Mouse (Mus musculus): ENCODE data around the gene Heca. TPM values are rescaled to one million over a fixed set of nuclear protein-coding genes. Genes with fewer than 3 reads are reported as not detected.

The Heca gene
- polyA plus RNA-seq, 1 experiment = 29.0 TPM

DNA sequence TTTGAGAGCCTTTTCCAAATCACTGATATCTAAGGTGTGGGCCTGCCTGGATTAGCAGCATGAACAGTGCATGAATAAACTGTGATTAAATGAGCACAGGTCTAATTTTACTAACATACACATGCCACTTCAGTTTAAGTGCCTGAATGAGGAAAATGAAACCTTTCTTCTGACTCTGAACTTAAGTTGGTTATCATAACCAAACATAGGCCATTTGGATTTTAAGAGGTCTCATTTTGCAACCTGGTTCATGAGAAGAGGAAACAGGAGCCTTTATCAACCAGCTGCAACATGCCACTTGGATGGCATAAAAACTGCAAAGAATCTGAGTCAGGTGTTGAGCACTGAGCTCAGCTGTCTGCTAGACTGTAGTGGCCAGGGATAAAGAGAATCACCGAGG, 16.7 kb downstream of the Heca start:
- Histone ChIP-seq H3K4me1 (ENCODE audit: control insufficient read depth, insufficient read depth, low read length) (no peaks in the 10 kb centered on the region), H3K9me3 (replicated peaks; ENCODE audit: control insufficient read depth, insufficient read depth, low read length, poor library complexity, severe bottlenecking) (no peaks in the 10 kb centered on the region), H3K27ac (ENCODE audit: insufficient read depth, low read length) (no peak overlapping the region), H3K9ac (ENCODE audit: low read depth, poor library complexity, severe bottlenecking) (no peak overlapping the region), H3K36me3 (ENCODE audit: control insufficient read depth, insufficient read depth, low read length, poor library complexity, severe bottlenecking) (no peaks in the 10 kb centered on the region), H3K4me3 (ENCODE audit: low read depth, low read length) (no peak overlapping the region), H3K27me3 (ENCODE audit: control insufficient read depth, insufficient read depth, low read length, poor library complexity, severe bottlenecking) (no peaks in the 10 kb centered on the region)
- TF ChIP-seq EP300 (IDR thresholded peaks at IDR 0.05; ENCODE audit: insufficient read depth, low read depth, low read length) (no peak), CTCF (IDR thresholded peaks at IDR 0.05; ENCODE audit: low read depth, low read length) (no peak), POLR2A (IDR thresholded peaks at IDR 0.05; ENCODE audit: insufficient read depth, low read length) (no peak)

GRCm38 (mm10) chr10:17930445-17931083, 17.3 kb downstream of the Heca start:
- no peak overlapping the region for H3K27ac ChIP-seq (ENCODE audit: insufficient read depth, low read length)
- no peaks in the 10 kb centered on the region for H3K4me1 ChIP-seq (ENCODE audit: control insufficient read depth, insufficient read depth, low read length)
- no peak overlapping the region for H3K4me3 ChIP-seq (ENCODE audit: low read depth, low read length)
- TF ChIP-seq POLR2A (IDR thresholded peaks at IDR 0.05; ENCODE audit: insufficient read depth, low read length) (no peak), CTCF (IDR thresholded peaks at IDR 0.05; ENCODE audit: low read depth, low read length) (no peak), EP300 (IDR thresholded peaks at IDR 0.05; ENCODE audit: insufficient read depth, low read depth, low read length) (no peak)
- no peaks in the 10 kb centered on the region for H3K9me3 ChIP-seq (replicated peaks; ENCODE audit: control insufficient read depth, insufficient read depth, low read length, poor library complexity, severe bottlenecking)
- no peaks in the 10 kb centered on the region for H3K36me3 ChIP-seq (ENCODE audit: control insufficient read depth, insufficient read depth, low read length, poor library complexity, severe bottlenecking)
- H3K9ac ChIP-seq (ENCODE audit: low read depth, poor library complexity, severe bottlenecking) = no peak overlapping the region
- H3K27me3 ChIP-seq (ENCODE audit: control insufficient read depth, insufficient read depth, low read length, poor library complexity, severe bottlenecking) = no peaks in the 10 kb centered on the region

DNA sequence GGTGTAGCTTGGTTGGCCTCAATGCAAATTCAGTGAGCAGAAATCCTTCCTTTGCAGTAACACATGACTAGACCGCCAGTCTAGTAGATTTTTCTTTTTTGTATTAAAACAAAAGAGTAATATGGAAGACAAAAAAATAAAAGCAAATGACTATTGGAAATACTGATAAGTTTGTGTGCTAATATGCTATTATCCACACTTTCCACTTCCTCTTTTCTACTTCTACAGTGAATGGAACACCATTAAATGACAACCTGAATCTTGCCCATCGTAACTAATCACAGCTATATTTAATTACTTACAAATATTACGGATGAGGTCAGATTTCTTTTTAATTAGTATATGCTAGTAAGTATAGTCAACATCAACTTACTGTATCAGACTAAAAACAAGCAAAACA, 22.7 kb downstream of the Heca start:
- H3K27me3 ChIP-seq (ENCODE audit: control insufficient read depth, insufficient read depth, low read length, poor library complexity, severe bottlenecking) = no peaks in the 10 kb centered on the region
- H3K4me3 ChIP-seq (ENCODE audit: low read depth, low read length) = no peak overlapping the region
- H3K9me3 ChIP-seq (replicated peaks; ENCODE audit: control insufficient read depth, insufficient read depth, low read length, poor library complexity, severe bottlenecking) = no peaks in the 10 kb centered on the region
- H3K36me3 ChIP-seq (ENCODE audit: control insufficient read depth, insufficient read depth, low read length, poor library complexity, severe bottlenecking) = no peaks in the 10 kb centered on the region
- no peak overlapping the region for H3K27ac ChIP-seq (ENCODE audit: insufficient read depth, low read length)
- TF ChIP-seq CTCF (IDR thresholded peaks at IDR 0.05; ENCODE audit: low read depth, low read length) (no peak), EP300 (IDR thresholded peaks at IDR 0.05; ENCODE audit: insufficient read depth, low read depth, low read length) (no peak), POLR2A (IDR thresholded peaks at IDR 0.05; ENCODE audit: insufficient read depth, low read length) (no peak)
- no peaks in the 10 kb centered on the region for H3K4me1 ChIP-seq (ENCODE audit: control insufficient read depth, insufficient read depth, low read length)
- H3K9ac ChIP-seq (ENCODE audit: low read depth, poor library complexity, severe bottlenecking) = no peak overlapping the region

DNA sequence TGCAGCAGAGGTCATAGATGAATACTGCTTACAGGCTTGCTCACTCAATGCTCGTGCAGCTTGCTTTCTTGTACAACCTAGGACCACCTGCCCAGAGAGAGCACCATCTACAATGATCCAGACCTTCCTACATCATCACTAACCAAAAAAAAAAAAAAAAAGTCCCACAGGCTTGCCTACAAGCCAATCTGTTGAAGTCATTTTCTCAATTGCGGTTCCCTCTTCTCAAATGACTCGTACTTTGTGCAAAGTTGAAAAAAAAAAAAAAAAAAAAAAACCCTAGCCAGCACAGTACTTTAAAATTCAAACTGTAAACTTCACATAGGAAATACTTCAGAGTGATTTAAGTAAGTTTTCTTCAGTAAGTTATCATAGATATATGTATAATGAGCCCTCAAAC, 23.7 kb downstream of the Heca start:
- no peaks in the 10 kb centered on the region for H3K4me1 ChIP-seq (ENCODE audit: control insufficient read depth, insufficient read depth, low read length)
- H3K9ac ChIP-seq (ENCODE audit: low read depth, poor library complexity, severe bottlenecking) = no peak overlapping the region
- no peaks in the 10 kb centered on the region for H3K36me3 ChIP-seq (ENCODE audit: control insufficient read depth, insufficient read depth, low read length, poor library complexity, severe bottlenecking)
- H3K4me3 ChIP-seq (ENCODE audit: low read depth, low read length) = no peak overlapping the region
- H3K9me3 ChIP-seq (replicated peaks; ENCODE audit: control insufficient read depth, insufficient read depth, low read length, poor library complexity, severe bottlenecking) = no peaks in the 10 kb centered on the region
- H3K27me3 ChIP-seq (ENCODE audit: control insufficient read depth, insufficient read depth, low read length, poor library complexity, severe bottlenecking) = no peaks in the 10 kb centered on the region
- TF ChIP-seq CTCF (IDR thresholded peaks at IDR 0.05; ENCODE audit: low read depth, low read length) (no peak), EP300 (IDR thresholded peaks at IDR 0.05; ENCODE audit: insufficient read depth, low read depth, low read length) (no peak), POLR2A (IDR thresholded peaks at IDR 0.05; ENCODE audit: insufficient read depth, low read length) (no peak)
- H3K27ac ChIP-seq (ENCODE audit: insufficient read depth, low read length) = no peak overlapping the region

DNA sequence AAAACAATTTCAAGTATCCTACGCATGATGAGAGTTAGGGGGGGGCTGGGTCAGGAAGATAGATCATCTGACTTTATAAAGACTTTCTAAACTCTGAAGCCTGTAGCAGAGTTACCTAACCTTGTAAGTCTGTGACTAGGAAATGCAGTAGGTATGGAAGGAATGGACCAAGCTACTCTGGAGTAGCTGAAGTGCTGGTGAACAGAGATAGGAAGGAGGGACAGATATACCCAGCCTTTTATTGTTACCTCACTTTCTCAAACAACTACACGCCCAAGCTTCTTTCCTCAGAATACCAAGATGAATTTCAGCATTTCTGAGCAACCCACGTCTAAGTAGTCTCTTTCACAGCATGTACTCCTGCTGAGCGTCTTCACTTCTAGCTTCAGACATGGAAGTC, 26.5 kb downstream of the Heca start:
- TF ChIP-seq POLR2A (IDR thresholded peaks at IDR 0.05; ENCODE audit: insufficient read depth, low read length) (no peak), CTCF (IDR thresholded peaks at IDR 0.05; ENCODE audit: low read depth, low read length) (no peak), EP300 (IDR thresholded peaks at IDR 0.05; ENCODE audit: insufficient read depth, low read depth, low read length) (no peak)
- Histone ChIP-seq H3K4me3 (ENCODE audit: low read depth, low read length) (no peak overlapping the region), H3K27me3 (ENCODE audit: control insufficient read depth, insufficient read depth, low read length, poor library complexity, severe bottlenecking) (no peaks in the 10 kb centered on the region), H3K9me3 (replicated peaks; ENCODE audit: control insufficient read depth, insufficient read depth, low read length, poor library complexity, severe bottlenecking) (no peaks in the 10 kb centered on the region), H3K27ac (ENCODE audit: insufficient read depth, low read length) (no peak overlapping the region), H3K9ac (ENCODE audit: low read depth, poor library complexity, severe bottlenecking) (no peak overlapping the region), H3K36me3 (ENCODE audit: control insufficient read depth, insufficient read depth, low read length, poor library complexity, severe bottlenecking) (no peaks in the 10 kb centered on the region), H3K4me1 (ENCODE audit: control insufficient read depth, insufficient read depth, low read length) (no peaks in the 10 kb centered on the region)

DNA sequence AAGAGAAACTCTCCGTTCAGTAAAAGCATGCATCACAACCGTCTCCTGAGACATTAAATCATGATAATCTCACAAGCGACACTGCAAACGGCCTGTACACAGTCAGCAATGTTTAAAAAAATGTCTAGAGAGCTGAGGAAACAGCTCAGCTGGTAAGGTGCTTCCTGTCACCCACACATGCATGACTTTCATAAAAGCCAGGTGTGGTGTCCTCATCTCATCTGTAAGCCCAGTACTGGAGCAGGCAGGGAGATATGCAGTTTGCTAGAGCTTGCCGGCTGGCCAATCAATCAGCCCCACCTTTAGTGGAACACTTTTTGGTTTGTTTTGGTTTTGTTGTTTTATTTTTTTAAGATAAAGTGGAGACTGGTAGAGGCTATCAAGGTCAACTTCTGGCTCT, 27.9 kb downstream of the Heca start:
- no peak overlapping the region for H3K27ac ChIP-seq (ENCODE audit: insufficient read depth, low read length)
- peaks cover 2% of the 10 kb centered on the region for H3K4me1 ChIP-seq (ENCODE audit: control insufficient read depth, insufficient read depth, low read length)
- TF ChIP-seq EP300 (IDR thresholded peaks at IDR 0.05; ENCODE audit: insufficient read depth, low read depth, low read length) (no peak), POLR2A (IDR thresholded peaks at IDR 0.05; ENCODE audit: insufficient read depth, low read length) (no peak), CTCF (IDR thresholded peaks at IDR 0.05; ENCODE audit: low read depth, low read length) (no peak)
- no peaks in the 10 kb centered on the region for H3K9me3 ChIP-seq (replicated peaks; ENCODE audit: control insufficient read depth, insufficient read depth, low read length, poor library complexity, severe bottlenecking)
- H3K4me3 ChIP-seq (ENCODE audit: low read depth, low read length) = no peak overlapping the region
- H3K27me3 ChIP-seq (ENCODE audit: control insufficient read depth, insufficient read depth, low read length, poor library complexity, severe bottlenecking) = no peaks in the 10 kb centered on the region
- no peaks in the 10 kb centered on the region; the same call in 1 of the 2 replicates for H3K36me3 ChIP-seq (ENCODE audit: control insufficient read depth, insufficient read depth, low read length, poor library complexity, severe bottlenecking)
- H3K9ac ChIP-seq (ENCODE audit: low read depth, poor library complexity, severe bottlenecking) = no peak overlapping the region

All from ES-Bruce4 (cell line).